In genomic region chr10:99461446-99461966, GRCm38 (mm10) we compare ENCODE assay signal across 8 mouse cellular contexts.
DNase-seq lines count a peak whose midpoint lies in the region; ATAC-seq and TF ChIP-seq lines count a peak whose summit lies in the region.

No protein-coding gene starts in this region.

- no peaks in the 10 kb centered on the region for H3K9me3 ChIP-seq in forebrain, postnatal 0 days (ENCODE audit: low read length)
- no peaks in the 10 kb centered on the region for H3K9me3 ChIP-seq in intestine, embryonic 14.5 days (ENCODE audit: control insufficient read depth, low read length)
- H3K9me3 ChIP-seq in liver, embryonic 15.5 days (replicated peaks): no peaks in the 10 kb centered on the region

- peak; percentile 63 for ATAC-seq in forebrain, postnatal 0 days
- ATAC-seq in intestine, embryonic 14.5 days (replicated peaks; ENCODE audit: low FRiP score, low TSS enrichment, low read depth): 0 out of 2 replicates have a peak, but pooled peaks have one; percentile 43
- no peak for ATAC-seq in liver, embryonic 15.5 days (ENCODE audit: insufficient read depth)

- intact Hi-C loops in heart, postnatal 25 days (cut with DNase I): loop anchor here (2.0 to 10.0 kb wide), 4 partner anchors 116 to 294 kb away; no protein-coding TSS in a partner anchor

- H3K4me1 ChIP-seq in forebrain, postnatal 0 days (ENCODE audit: insufficient read depth): no peaks in the 10 kb centered on the region
- H3K4me1 ChIP-seq in intestine, embryonic 14.5 days (replicated peaks; ENCODE audit: control insufficient read depth, insufficient read depth, low read length): peaks cover 11% of the 10 kb centered on the region; the same call in 1 of the 2 replicates
- peaks cover 16% of the 10 kb centered on the region for H3K4me1 ChIP-seq in liver, embryonic 15.5 days (replicated peaks)

- H3K27ac ChIP-seq in forebrain, postnatal 0 days (ENCODE audit: low read depth, low read length): 0 out of 2 replicates have a peak overlapping the region, but pooled peaks have one; percentile 35
- H3K27ac ChIP-seq in intestine, embryonic 14.5 days (ENCODE audit: low read depth): no peak overlapping the region
- peak overlapping the region; percentile 73 for H3K27ac ChIP-seq in liver, embryonic 15.5 days (replicated peaks)

- 4% methylated on average over 13 of the region's 13 CpGs for WGBS in forebrain, postnatal 0 days
- 4% methylated on average over 13 of the region's 13 CpGs for WGBS in intestine, embryonic 14.5 days
- 2% methylated on average over 13 of the region's 13 CpGs for WGBS in liver, embryonic 15.5 days (ENCODE audit: insufficient replicate concordance)

- peak overlapping the region; percentile 46 for H3K9ac ChIP-seq in forebrain, postnatal 0 days
- no peak overlapping the region; the same call in 1 of the 2 replicates for H3K9ac ChIP-seq in intestine, embryonic 14.5 days (ENCODE audit: low read length)
- no peak overlapping the region for H3K9ac ChIP-seq in liver, embryonic 15.5 days

- H3K27me3 ChIP-seq in forebrain, postnatal 0 days (ENCODE audit: insufficient read depth, low read length): no peaks in the 10 kb centered on the region
- H3K27me3 ChIP-seq in intestine, embryonic 14.5 days (replicated peaks; ENCODE audit: control insufficient read depth, insufficient read depth, low read length): 0 out of 2 replicates have a peak, but pooled peaks cover 4% of the 10 kb centered on the region
- peaks cover 26% of the 10 kb centered on the region; the same call in 1 of the 2 replicates for H3K27me3 ChIP-seq in liver, embryonic 15.5 days

- no peaks in the 10 kb centered on the region for H3K36me3 ChIP-seq in forebrain, postnatal 0 days (ENCODE audit: insufficient read depth)
- no peaks in the 10 kb centered on the region for H3K36me3 ChIP-seq in intestine, embryonic 14.5 days (ENCODE audit: control insufficient read depth, insufficient read depth, low read length)
- no peaks in the 10 kb centered on the region for H3K36me3 ChIP-seq in liver, embryonic 15.5 days (replicated peaks)

- H3K4me3 ChIP-seq in forebrain, postnatal 0 days (ENCODE audit: low read depth, low read length): peak overlapping the region; percentile 40
- H3K4me3 ChIP-seq in intestine, embryonic 14.5 days (ENCODE audit: low read depth, low read length): peak overlapping the region; percentile 30
- peak overlapping the region; percentile 40 for H3K4me3 ChIP-seq in liver, embryonic 15.5 days (replicated peaks)

- H3K4me2 ChIP-seq in forebrain, postnatal 0 days (ENCODE audit: low read depth): peak overlapping the region; percentile 69
- peak overlapping the region; percentile 71 for H3K4me2 ChIP-seq in intestine, embryonic 14.5 days (ENCODE audit: low read length)
- H3K4me2 ChIP-seq in liver, embryonic 15.5 days: peak overlapping the region; percentile 60

- TF ChIP-seq CTCF in forebrain, postnatal 0 days (IDR thresholded peaks at IDR 0.05; ENCODE audit: low read depth): no peak

- DNase-seq in heart, adult 11 months: peak; percentile 98
- DNase-seq in heart, postnatal 25 days (ENCODE audit: low spot score): no peak
- peak; percentile 4 for DNase-seq in T-cell, adult 2 months (ENCODE audit: low spot score)
- DNase-seq in forebrain, postnatal 0 days: no peak
- peak; percentile 66 for DNase-seq in intestine, embryonic 14.5 days (ENCODE audit: low spot score)
- peak; percentile 45 for DNase-seq in naive thymus-derived CD4-positive, alpha-beta T cell, adult 2 months (ENCODE audit: low read depth)
- DNase-seq in frontal cortex, postnatal 14 days (ENCODE audit: low spot score in 2 of 2): no peak

Comparison
In these comparisons a context has a peak if more than half of its experiments do, and no peak if none do; other contexts are left out.
1. DNase-seq: peak in heart, adult 11 months (single experiment), T-cell, adult 2 months (single experiment), intestine, embryonic 14.5 days (single experiment) and naive thymus-derived CD4-positive, alpha-beta T cell, adult 2 months (single experiment); none in heart, postnatal 25 days (single experiment), forebrain, postnatal 0 days (single experiment) and frontal cortex, postnatal 14 days (0 of 2).
2. Peak in every context shown above with its lines, with median percentiles within 50 percentile points of each other: H3K4me2 ChIP-seq and H3K4me3 ChIP-seq.